Mouse (Mus musculus) myocyte (in vitro differentiated cells): ENCODE measurements around the gene Nmral1.

Source experiments
- CEBPB ChIP-seq: IDR thresholded peaks from 2 replicates; pipeline ENCODE4 v1.6.1; 2011; ENCODE audit warnings: mild to moderate bottlenecking, moderate library complexity; ENCODE audit not compliant: poor library complexity, insufficient read depth, severe bottlenecking
- E2F4 ChIP-seq: IDR thresholded peaks from one replicate; pipeline ENCODE4 v1.6.1; 2011; ENCODE audit warnings: mild to moderate bottlenecking, control low read depth, moderate library complexity; ENCODE audit not compliant: insufficient read depth
- MAX ChIP-seq: IDR thresholded peaks from one replicate; pipeline ENCODE4 v1.6.1; 2011; ENCODE audit warnings: low read depth, mild to moderate bottlenecking, control low read depth
- MYOD1 ChIP-seq, 3 experiments: IDR thresholded peaks; one replicate each; pipeline ENCODE4 v1.6.1; 2011; ENCODE audit warnings: control low read depth in 2 of 3, low read depth in 2 of 3, mild to moderate bottlenecking in 2 of 3, moderate library complexity in 1 of 3; ENCODE audit not compliant: insufficient read length in 2 of 3, control insufficient read depth in 1 of 3
- MYOG ChIP-seq, 3 experiments: IDR thresholded peaks; one replicate each; pipeline ENCODE4 v1.6.1; 2011; ENCODE audit warnings: control low read depth in 2 of 3, low read depth in 2 of 3, mild to moderate bottlenecking in 2 of 3; ENCODE audit not compliant: insufficient read length in 2 of 3, control insufficient read depth in 1 of 3, insufficient read depth in 1 of 3
- POLR2A ChIP-seq: IDR thresholded peaks from one replicate; pipeline ENCODE4 v1.6.1; 2011; ENCODE audit warnings: low read depth, mild to moderate bottlenecking, control low read depth, moderate library complexity; ENCODE audit not compliant: insufficient read length
- POLR2AphosphoS2 ChIP-seq: IDR thresholded peaks from one replicate; pipeline ENCODE4 v1.6.1; 2011; ENCODE audit warnings: low read depth, control low read depth; ENCODE audit not compliant: insufficient read length
- REST ChIP-seq: IDR thresholded peaks from one replicate; pipeline ENCODE4 v1.6.1; 2011; ENCODE audit warnings: mild to moderate bottlenecking, control low read depth, moderate library complexity; ENCODE audit not compliant: insufficient read depth, insufficient read length
- SRF ChIP-seq: IDR thresholded peaks from one replicate; pipeline ENCODE4 v1.6.1; 2011; ENCODE audit warnings: low read depth; ENCODE audit not compliant: control insufficient read depth, insufficient read length
- TCF12 ChIP-seq: IDR thresholded peaks from one replicate; pipeline ENCODE4 v1.6.1; 2011; ENCODE audit warnings: mild to moderate bottlenecking, control low read depth; ENCODE audit not compliant: poor library complexity, insufficient read depth, severe bottlenecking
- TCF3 ChIP-seq: IDR thresholded peaks from one replicate; pipeline ENCODE4 v1.6.1; 2011; ENCODE audit warnings: low read depth, control low read depth; ENCODE audit not compliant: insufficient read length
- USF1 ChIP-seq: IDR thresholded peaks from one replicate; pipeline ENCODE4 v1.6.1; 2011; ENCODE audit warnings: low read depth, mild to moderate bottlenecking, control low read depth, moderate library complexity

- TF ChIP-seq E2F4: no peak
- TF ChIP-seq POLR2A: no peak
- TF ChIP-seq MYOD1 (IDR thresholded peaks at IDR 0.05; ENCODE audit: control insufficient read depth in 1 of 3, insufficient read length in 2 of 3, low read depth in 2 of 3): no peak
- no peak for TF ChIP-seq MAX
- no peak for TF ChIP-seq TCF3
- no peak for TF ChIP-seq POLR2AphosphoS2
- TF ChIP-seq TCF12: no peak
- no peak for TF ChIP-seq CEBPB
- TF ChIP-seq USF1: no peak
- no peak for TF ChIP-seq SRF
- no peak for TF ChIP-seq MYOG (IDR thresholded peaks at IDR 0.05; ENCODE audit: control insufficient read depth in 1 of 3, insufficient read depth in 1 of 3, insufficient read length in 2 of 3, low read depth in 2 of 3)
- no peak for TF ChIP-seq REST
Measured at GRCm38 (mm10) chr16:4678080-4678479, 41.1 kb downstream of the Nmral1 start.
